Mouse (Mus musculus): ENCODE data around the gene Mbnl2. TPM values are rescaled to one million over a fixed set of nuclear protein-coding genes. Genes with fewer than 3 reads are reported as not detected.

The Mbnl2 gene
- polyA plus RNA-seq, 1 experiment from 2014 or later, result 39.2 TPM

- Histone ChIP-seq H3K9ac (ENCODE audit: low read length) (no peak overlapping the region), H3K4me3 (ENCODE audit: low read depth, low read length) (no peak overlapping the region), H3K27me3 (ENCODE audit: control insufficient read depth, insufficient read depth, low read length) (no peaks in the 10 kb centered on the region), H3K4me1 (replicated peaks; ENCODE audit: control insufficient read depth, insufficient read depth, low read length) (no peaks in the 10 kb centered on the region), H3K4me2 (ENCODE audit: low read depth, low read length, severe bottlenecking) (no peak overlapping the region), H3K27ac (ENCODE audit: low read depth, low read length) (no peak overlapping the region), H3K9me3 (ENCODE audit: control insufficient read depth, low read length) (no peaks in the 10 kb centered on the region), H3K36me3 (ENCODE audit: control insufficient read depth, insufficient read depth, low read length) (no peaks in the 10 kb centered on the region)
- DNase-seq (ENCODE audit: low spot score) (peak; percentile 4), ATAC-seq (replicated peaks; ENCODE audit: low FRiP score) (no peak)
- WGBS, result 79% methylated on average over 5 of the region's 5 CpGs
Observed at GRCm38 (mm10) chr14:120368456-120368855, 93.0 kb downstream of the Mbnl2 start.

- WGBS, result 83% methylated on average over 8 of the region's 8 CpGs
Observed at GRCm38 (mm10) chr14:120368914-120369391, 93.5 kb downstream of the Mbnl2 start.

GRCm38 (mm10) chr14:120370044-120370443 is 94.6 kb downstream of the Mbnl2 start:
- no peak for ATAC-seq (replicated peaks; ENCODE audit: low FRiP score)
- WGBS, result 88% methylated on average over 14 of the region's 14 CpGs

More at GRCm38 (mm10) chr14:120368914-120369391, 93.5 kb downstream of the Mbnl2 start:
- Histone ChIP-seq H3K9me3 (ENCODE audit: control insufficient read depth, low read length) (no peaks in the 10 kb centered on the region), H3K27me3 (ENCODE audit: control insufficient read depth, insufficient read depth, low read length) (no peaks in the 10 kb centered on the region), H3K4me2 (ENCODE audit: low read depth, low read length, severe bottlenecking) (no peak overlapping the region), H3K4me3 (ENCODE audit: low read depth, low read length) (no peak overlapping the region), H3K9ac (ENCODE audit: low read length) (no peak overlapping the region), H3K27ac (ENCODE audit: low read depth, low read length) (no peak overlapping the region), H3K36me3 (ENCODE audit: control insufficient read depth, insufficient read depth, low read length) (no peaks in the 10 kb centered on the region), H3K4me1 (replicated peaks; ENCODE audit: control insufficient read depth, insufficient read depth, low read length) (no peaks in the 10 kb centered on the region)
- ATAC-seq (replicated peaks; ENCODE audit: low FRiP score), result no peak
- DNase-seq (ENCODE audit: low spot score), result peak; percentile 38

GRCm38 (mm10) chr14:120370631-120371030 is 95.2 kb downstream of the Mbnl2 start:
- Histone ChIP-seq H3K4me1 (replicated peaks; ENCODE audit: control insufficient read depth, insufficient read depth, low read length) (no peaks in the 10 kb centered on the region), H3K9me3 (ENCODE audit: control insufficient read depth, low read length) (no peaks in the 10 kb centered on the region), H3K9ac (ENCODE audit: low read length) (no peak overlapping the region), H3K4me3 (ENCODE audit: low read depth, low read length) (no peak overlapping the region), H3K4me2 (ENCODE audit: low read depth, low read length, severe bottlenecking) (no peak overlapping the region), H3K36me3 (ENCODE audit: control insufficient read depth, insufficient read depth, low read length) (no peaks in the 10 kb centered on the region), H3K27ac (ENCODE audit: low read depth, low read length) (no peak overlapping the region), H3K27me3 (ENCODE audit: control insufficient read depth, insufficient read depth, low read length) (no peaks in the 10 kb centered on the region)
- WGBS, result 89% methylated on average over 11 of the region's 11 CpGs
- DNase-seq (ENCODE audit: low spot score) (no peak), ATAC-seq (replicated peaks; ENCODE audit: low FRiP score) (no peak)

More at GRCm38 (mm10) chr14:120370044-120370443, 94.6 kb downstream of the Mbnl2 start:
- H3K9me3 ChIP-seq (ENCODE audit: control insufficient read depth, low read length), result no peaks in the 10 kb centered on the region
- DNase-seq (ENCODE audit: low spot score), result peak; percentile 9
- no peaks in the 10 kb centered on the region for H3K27me3 ChIP-seq (ENCODE audit: control insufficient read depth, insufficient read depth, low read length)
- no peak overlapping the region for H3K4me2 ChIP-seq (ENCODE audit: low read depth, low read length, severe bottlenecking)
- H3K4me3 ChIP-seq (ENCODE audit: low read depth, low read length), result no peak overlapping the region
- H3K4me1 ChIP-seq (replicated peaks; ENCODE audit: control insufficient read depth, insufficient read depth, low read length), result no peaks in the 10 kb centered on the region
- no peak overlapping the region for H3K9ac ChIP-seq (ENCODE audit: low read length)
- no peaks in the 10 kb centered on the region for H3K36me3 ChIP-seq (ENCODE audit: control insufficient read depth, insufficient read depth, low read length)
- H3K27ac ChIP-seq (ENCODE audit: low read depth, low read length), result no peak overlapping the region

GRCm38 (mm10) chr14:120371174-120371573 is 95.7 kb downstream of the Mbnl2 start:
- no peaks in the 10 kb centered on the region for H3K36me3 ChIP-seq (ENCODE audit: control insufficient read depth, insufficient read depth, low read length)
- no peak overlapping the region for H3K9ac ChIP-seq (ENCODE audit: low read length)
- H3K4me2 ChIP-seq (ENCODE audit: low read depth, low read length, severe bottlenecking), result no peak overlapping the region
- WGBS, result 75% methylated on average over 5 of the region's 5 CpGs
- no peaks in the 10 kb centered on the region for H3K9me3 ChIP-seq (ENCODE audit: control insufficient read depth, low read length)
- no peaks in the 10 kb centered on the region for H3K4me1 ChIP-seq (replicated peaks; ENCODE audit: control insufficient read depth, insufficient read depth, low read length)
- H3K27ac ChIP-seq (ENCODE audit: low read depth, low read length), result no peak overlapping the region
- ATAC-seq (replicated peaks; ENCODE audit: low FRiP score) (no peak), DNase-seq (ENCODE audit: low spot score) (peak; percentile 47)
- no peaks in the 10 kb centered on the region for H3K27me3 ChIP-seq (ENCODE audit: control insufficient read depth, insufficient read depth, low read length)
- no peak overlapping the region for H3K4me3 ChIP-seq (ENCODE audit: low read depth, low read length)

- H3K4me1 ChIP-seq (replicated peaks; ENCODE audit: control insufficient read depth, insufficient read depth, low read length), result no peaks in the 10 kb centered on the region
- no peak overlapping the region for H3K9ac ChIP-seq (ENCODE audit: low read length)
- H3K27me3 ChIP-seq (ENCODE audit: control insufficient read depth, insufficient read depth, low read length), result no peaks in the 10 kb centered on the region
- H3K4me3 ChIP-seq (ENCODE audit: low read depth, low read length), result no peak overlapping the region
- no peaks in the 10 kb centered on the region for H3K36me3 ChIP-seq (ENCODE audit: control insufficient read depth, insufficient read depth, low read length)
- no peak overlapping the region for H3K27ac ChIP-seq (ENCODE audit: low read depth, low read length)
- 76% methylated on average over 11 of the region's 11 CpGs for WGBS
- ATAC-seq (replicated peaks; ENCODE audit: low FRiP score) (no peak), DNase-seq (ENCODE audit: low spot score) (peak; percentile 47)
- H3K9me3 ChIP-seq (ENCODE audit: control insufficient read depth, low read length), result no peaks in the 10 kb centered on the region
- no peak overlapping the region for H3K4me2 ChIP-seq (ENCODE audit: low read depth, low read length, severe bottlenecking)
Observed at GRCm38 (mm10) chr14:120373026-120374024, 97.9 kb downstream of the Mbnl2 start.

- DNase-seq (ENCODE audit: low spot score) (no peak), ATAC-seq (replicated peaks; ENCODE audit: low FRiP score) (no peak)
- H3K4me3 ChIP-seq (ENCODE audit: low read depth, low read length), result no peak overlapping the region
- H3K36me3 ChIP-seq (ENCODE audit: control insufficient read depth, insufficient read depth, low read length), result no peaks in the 10 kb centered on the region
- no peak overlapping the region for H3K27ac ChIP-seq (ENCODE audit: low read depth, low read length)
- 95% methylated on average over 14 of the region's 14 CpGs for WGBS
- no peaks in the 10 kb centered on the region for H3K4me1 ChIP-seq (replicated peaks; ENCODE audit: control insufficient read depth, insufficient read depth, low read length)
- H3K4me2 ChIP-seq (ENCODE audit: low read depth, low read length, severe bottlenecking), result no peak overlapping the region
- no peaks in the 10 kb centered on the region for H3K9me3 ChIP-seq (ENCODE audit: control insufficient read depth, low read length)
- H3K9ac ChIP-seq (ENCODE audit: low read length), result no peak overlapping the region
- no peaks in the 10 kb centered on the region for H3K27me3 ChIP-seq (ENCODE audit: control insufficient read depth, insufficient read depth, low read length)
Observed at GRCm38 (mm10) chr14:120374786-120375185, 99.3 kb downstream of the Mbnl2 start.

GRCm38 (mm10) chr14:120377192-120377591 is 101.7 kb downstream of the Mbnl2 start:
- H3K4me3 ChIP-seq (ENCODE audit: low read depth, low read length), result no peak overlapping the region
- no peak overlapping the region for H3K4me2 ChIP-seq (ENCODE audit: low read depth, low read length, severe bottlenecking)
- no peak overlapping the region for H3K27ac ChIP-seq (ENCODE audit: low read depth, low read length)
- H3K36me3 ChIP-seq (ENCODE audit: control insufficient read depth, insufficient read depth, low read length), result no peaks in the 10 kb centered on the region
- H3K27me3 ChIP-seq (ENCODE audit: control insufficient read depth, insufficient read depth, low read length), result no peaks in the 10 kb centered on the region
- no peak overlapping the region for H3K9ac ChIP-seq (ENCODE audit: low read length)
- no peaks in the 10 kb centered on the region for H3K9me3 ChIP-seq (ENCODE audit: control insufficient read depth, low read length)
- WGBS, result 90% methylated on average over 4 of the region's 4 CpGs
- no peaks in the 10 kb centered on the region for H3K4me1 ChIP-seq (replicated peaks; ENCODE audit: control insufficient read depth, insufficient read depth, low read length)
- ATAC-seq (replicated peaks; ENCODE audit: low FRiP score) (no peak), DNase-seq (ENCODE audit: low spot score) (no peak)

Data from forebrain, embryonic 11.5 days (tissue).